Mouse (Mus musculus) stomach, postnatal 0 days (tissue): Measurements from ENCODE around the gene Olfr885.

Source experiments
- CTCF ChIP-seq: IDR thresholded peaks from 2 replicates; pipeline ENCODE4 v1.5.1; 2016; ENCODE audit warnings: antibody characterized with exemption, low read depth, mild to moderate bottlenecking, moderate library complexity
- EP300 ChIP-seq: optimal IDR thresholded peaks from 2 replicates; pipeline ENCODE3; 2016; ENCODE audit warnings: antibody characterized with exemption

GRCm38 (mm10) chr9:38107828-38108227, 46.7 kb downstream of the Olfr885 start, which contains the start of gene Olfr888:
- no peak for TF ChIP-seq CTCF
- no peak for TF ChIP-seq EP300
